Mouse (Mus musculus) myocyte (in vitro differentiated cells): ENCODE data around the gene Drd4.

Source experiments
- MYOD1 ChIP-seq, 3 experiments: IDR thresholded peaks; one replicate each; pipeline ENCODE4 v1.6.1; 2011; ENCODE audit warnings: control low read depth in 2 of 3, low read depth in 2 of 3, mild to moderate bottlenecking in 2 of 3, moderate library complexity in 1 of 3; ENCODE audit not compliant: insufficient read length in 2 of 3, control insufficient read depth in 1 of 3
- MYOG ChIP-seq, 3 experiments: IDR thresholded peaks; one replicate each; pipeline ENCODE4 v1.6.1; 2011; ENCODE audit warnings: control low read depth in 2 of 3, low read depth in 2 of 3, mild to moderate bottlenecking in 2 of 3; ENCODE audit not compliant: insufficient read length in 2 of 3, control insufficient read depth in 1 of 3, insufficient read depth in 1 of 3
- POLR2A ChIP-seq: IDR thresholded peaks from one replicate; pipeline ENCODE4 v1.6.1; 2011; ENCODE audit warnings: low read depth, mild to moderate bottlenecking, control low read depth, moderate library complexity; ENCODE audit not compliant: insufficient read length
- REST ChIP-seq: IDR thresholded peaks from one replicate; pipeline ENCODE4 v1.6.1; 2011; ENCODE audit warnings: mild to moderate bottlenecking, control low read depth, moderate library complexity; ENCODE audit not compliant: insufficient read depth, insufficient read length

DNA sequence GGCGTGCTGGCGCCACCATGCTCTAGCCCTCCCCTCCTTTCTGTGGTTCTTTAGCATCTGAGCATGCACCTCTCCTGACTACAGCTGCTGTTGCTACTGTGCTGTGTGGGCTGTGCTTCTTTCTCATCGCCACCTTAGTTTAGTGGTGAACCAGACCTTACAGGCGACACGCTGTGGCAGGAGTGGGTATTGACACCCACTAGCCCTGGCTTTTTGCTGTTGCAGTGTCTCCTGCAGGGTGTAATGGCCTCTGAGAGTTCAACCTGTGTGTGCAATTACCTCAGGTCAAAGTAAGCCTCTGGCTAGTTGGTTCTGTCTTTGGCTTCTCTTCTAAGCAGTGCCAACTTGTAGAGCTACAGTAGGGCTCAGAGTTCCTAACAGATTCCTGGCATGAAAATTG lies 24.2 kb downstream of the Drd4 start:
- TF ChIP-seq POLR2A: no peak
- TF ChIP-seq MYOG (IDR thresholded peaks at IDR 0.05; ENCODE audit: control insufficient read depth in 1 of 3, insufficient read depth in 1 of 3, insufficient read length in 2 of 3, low read depth in 2 of 3): no peak
- TF ChIP-seq REST: no peak
- no peak for TF ChIP-seq MYOD1 (IDR thresholded peaks at IDR 0.05; ENCODE audit: control insufficient read depth in 1 of 3, insufficient read length in 2 of 3, low read depth in 2 of 3)
